Comparison of ENCODE assay signal across 25 mouse cellular contexts in genomic region chr11:114797176-114797575, GRCm38 (mm10). TPM values are rescaled to one million over a fixed set of nuclear protein-coding genes. Genes with fewer than 3 reads are reported as not detected.
DNase-seq lines count a peak whose midpoint lies in the region; ATAC-seq lines count a peak whose summit lies in the region.
"Had no signal": no experiment of that assay in that cellular context is flagged by ENCODE, and none has a peak within 500 bp of the region (broad histone marks: within the 10 kb centered on the region; RNA-seq: fewer than 3 reads in every experiment).

No protein-coding gene starts in this region.

- peak; percentile 60 to 65 for DNase-seq in cerebellum, postnatal 10 days
- no peak for DNase-seq in cerebellum, adult 18-20 months
- DNase-seq in neural tube, embryonic 11.5 days (ENCODE audit: low spot score), result no peak
- no peak for DNase-seq in neural tube, embryonic 10.5 days (ENCODE audit: extremely low spot score, low spot score)
- no peak for DNase-seq in T-cell, adult 2 months (ENCODE audit: low spot score)
- DNase-seq: adrenal gland, postnatal 36 days; gastrocnemius, postnatal 25 days; heart, adult 2 months; heart, postnatal 4 days; kidney, postnatal 4 days; right cerebral cortex, postnatal 25 days; thymus, adult 18-20 months; thymus, postnatal 4 days had no signal

- H3K9ac ChIP-seq in neural tube, embryonic 11.5 days (ENCODE audit: low read length), result no peak overlapping the region
- no peak overlapping the region for H3K9ac ChIP-seq in hindbrain, embryonic 13.5 days
- no peak overlapping the region for H3K9ac ChIP-seq in neural tube, embryonic 15.5 days (replicated peaks)
- no peak overlapping the region for H3K9ac ChIP-seq in liver, embryonic 12.5 days
- H3K9ac ChIP-seq: embryonic facial prominence, embryonic 12.5 days; heart, embryonic 15.5 days; kidney, embryonic 15.5 days; limb, embryonic 13.5 days; liver, embryonic 14.5 days; stomach, embryonic 15.5 days had no signal

- 0 out of 2 replicates have a peak overlapping the region, but pooled peaks have one; percentile 10 for H3K27ac ChIP-seq in neural tube, embryonic 11.5 days (ENCODE audit: low read depth, low read length)
- H3K27ac ChIP-seq in hindbrain, embryonic 13.5 days, result peak overlapping the region; percentile 98
- H3K27ac ChIP-seq in neural tube, embryonic 15.5 days (replicated peaks), result peak overlapping the region; percentile 93; the same call in 1 of the 2 replicates
- H3K27ac ChIP-seq in liver, embryonic 12.5 days, result no peak overlapping the region
- H3K27ac ChIP-seq: embryonic facial prominence, embryonic 12.5 days; heart, adult 2 months; heart, embryonic 15.5 days; kidney, embryonic 15.5 days; limb, embryonic 13.5 days; liver, embryonic 14.5 days; stomach, embryonic 15.5 days had no signal

- 94% methylated on average over 7 of the region's 7 CpGs for WGBS in neural tube, embryonic 11.5 days
- WGBS in hindbrain, embryonic 13.5 days, result 88% methylated on average over 7 of the region's 7 CpGs
- 91% methylated on average over 7 of the region's 7 CpGs for WGBS in neural tube, embryonic 15.5 days
- WGBS in liver, embryonic 12.5 days (ENCODE audit: insufficient replicate concordance), result 71% methylated on average over 7 of the region's 7 CpGs

- no peaks in the 10 kb centered on the region for H3K9me3 ChIP-seq in neural tube, embryonic 11.5 days (ENCODE audit: control insufficient read depth, low read length)
- H3K9me3 ChIP-seq in hindbrain, embryonic 13.5 days, result no peaks in the 10 kb centered on the region
- H3K9me3 ChIP-seq in neural tube, embryonic 15.5 days (replicated peaks), result no peaks in the 10 kb centered on the region
- H3K9me3 ChIP-seq in liver, embryonic 12.5 days (replicated peaks), result no peaks in the 10 kb centered on the region
- H3K9me3 ChIP-seq: embryonic facial prominence, embryonic 12.5 days; heart, embryonic 15.5 days; limb, embryonic 13.5 days; stomach, embryonic 15.5 days had no signal

- H3K4me2 ChIP-seq in neural tube, embryonic 11.5 days (ENCODE audit: low read depth), result no peak overlapping the region
- no peak overlapping the region for H3K4me2 ChIP-seq in hindbrain, embryonic 13.5 days
- no peak overlapping the region for H3K4me2 ChIP-seq in neural tube, embryonic 15.5 days
- H3K4me2 ChIP-seq in liver, embryonic 12.5 days, result no peak overlapping the region
- H3K4me2 ChIP-seq: embryonic facial prominence, embryonic 12.5 days; heart, embryonic 15.5 days; kidney, embryonic 15.5 days; limb, embryonic 13.5 days; stomach, embryonic 15.5 days had no signal

- H3K4me3 ChIP-seq in neural tube, embryonic 11.5 days (ENCODE audit: low read depth, low read length), result no peak overlapping the region
- H3K4me3 ChIP-seq in hindbrain, embryonic 13.5 days, result no peak overlapping the region
- H3K4me3 ChIP-seq in neural tube, embryonic 15.5 days (replicated peaks), result no peak overlapping the region
- no peak overlapping the region for H3K4me3 ChIP-seq in liver, embryonic 12.5 days
- H3K4me3 ChIP-seq: embryonic facial prominence, embryonic 12.5 days; erythroblast, embryonic 14.5 days; heart, adult 2 months; heart, embryonic 15.5 days; kidney, embryonic 15.5 days; limb, embryonic 13.5 days; stomach, embryonic 15.5 days had no signal

- H3K4me1 ChIP-seq in neural tube, embryonic 11.5 days (ENCODE audit: control insufficient read depth, insufficient read depth, low read length), result peaks cover 31% of the 10 kb centered on the region
- H3K4me1 ChIP-seq in hindbrain, embryonic 13.5 days (replicated peaks), result peaks cover 51% of the 10 kb centered on the region
- H3K4me1 ChIP-seq in neural tube, embryonic 15.5 days, result peaks cover 43% of the 10 kb centered on the region
- 0 out of 2 replicates have a peak, but pooled peaks cover 2% of the 10 kb centered on the region for H3K4me1 ChIP-seq in liver, embryonic 12.5 days

- peaks cover 12% of the 10 kb centered on the region for H3K27me3 ChIP-seq in neural tube, embryonic 11.5 days (ENCODE audit: control insufficient read depth, insufficient read depth, low read length)
- H3K27me3 ChIP-seq in hindbrain, embryonic 13.5 days, result peaks cover 12% of the 10 kb centered on the region; the same call in 1 of the 2 replicates
- H3K27me3 ChIP-seq in neural tube, embryonic 15.5 days (replicated peaks), result 0 out of 2 replicates have a peak, but pooled peaks cover 4% of the 10 kb centered on the region
- peaks cover 54% of the 10 kb centered on the region for H3K27me3 ChIP-seq in liver, embryonic 12.5 days (replicated peaks)

- ATAC-seq in neural tube, embryonic 11.5 days (ENCODE audit: insufficient read depth, low FRiP score, low TSS enrichment), result no peak
- ATAC-seq in hindbrain, embryonic 13.5 days (ENCODE audit: low FRiP score), result no peak
- ATAC-seq in neural tube, embryonic 15.5 days (ENCODE audit: low FRiP score), result no peak
- ATAC-seq in liver, embryonic 12.5 days, result no peak
- ATAC-seq: intestine, postnatal 0 days had no signal

- H3K36me3 ChIP-seq in neural tube, embryonic 11.5 days (ENCODE audit: control insufficient read depth, insufficient read depth, low read length), result no peaks in the 10 kb centered on the region
- H3K36me3 ChIP-seq in hindbrain, embryonic 13.5 days, result no peaks in the 10 kb centered on the region
- H3K36me3 ChIP-seq in neural tube, embryonic 15.5 days, result no peaks in the 10 kb centered on the region
- no peaks in the 10 kb centered on the region for H3K36me3 ChIP-seq in liver, embryonic 12.5 days
- H3K36me3 ChIP-seq: embryonic facial prominence, embryonic 12.5 days; heart, embryonic 15.5 days; kidney, embryonic 15.5 days; limb, embryonic 13.5 days; stomach, embryonic 15.5 days had no signal

RNA-seq across cellular contexts. Expression of gene Btbd17, which starts 1.4 kb away (rescaled TPM):
- polyA plus RNA-seq in neural tube, embryonic 11.5 days (2014; fragmentation: Nextera tagmentation; extraction: Ambion mirVana), result 43.1 and 51.5 TPM in 2 replicates
- 21.4 and 22.3 TPM in 2 replicates for polyA plus RNA-seq in hindbrain, embryonic 13.5 days (2015; fragmentation: Nextera tagmentation; extraction: Ambion mirVana)
- 14.8 and 21.3 TPM in 2 replicates for polyA plus RNA-seq in neural tube, embryonic 15.5 days (2015; fragmentation: Nextera tagmentation; extraction: Ambion mirVana)
- not detected in 2 replicates for polyA plus RNA-seq in liver, embryonic 12.5 days (2016; fragmentation: Nextera tagmentation; extraction: Ambion mirVana)
- polyA plus RNA-seq: erythroblast, embryonic 14.5 days; liver, embryonic 14.5 days had no signal

RNA-seq across cellular contexts. Expression of gene Gpr142, which starts 1.5 kb away (rescaled TPM):
- not detected in 2 replicates for polyA plus RNA-seq in neural tube, embryonic 11.5 days (2014; fragmentation: Nextera tagmentation; extraction: Ambion mirVana)
- not detected in 2 replicates for polyA plus RNA-seq in hindbrain, embryonic 13.5 days (2015; fragmentation: Nextera tagmentation; extraction: Ambion mirVana)
- not detected in 2 replicates for polyA plus RNA-seq in neural tube, embryonic 15.5 days (2015; fragmentation: Nextera tagmentation; extraction: Ambion mirVana)
- polyA plus RNA-seq in liver, embryonic 12.5 days (2016; fragmentation: Nextera tagmentation; extraction: Ambion mirVana), result not detected in 2 replicates
- polyA plus RNA-seq: embryonic facial prominence, embryonic 12.5 days; erythroblast, embryonic 14.5 days; heart, adult 2 months; heart, embryonic 15.5 days; intestine, postnatal 0 days; limb, embryonic 13.5 days; liver, embryonic 14.5 days; lung, embryonic 16.5 days had no signal

RNA-seq across cellular contexts. Expression of gene Kif19a, which starts 32.0 kb away (rescaled TPM):
- polyA plus RNA-seq in neural tube, embryonic 11.5 days (2014; fragmentation: Nextera tagmentation; extraction: Ambion mirVana), result 0.65 and 1.3 TPM in 2 replicates
- 1.2 and 1.3 TPM in 2 replicates for polyA plus RNA-seq in hindbrain, embryonic 13.5 days (2015; fragmentation: Nextera tagmentation; extraction: Ambion mirVana)
- polyA plus RNA-seq in neural tube, embryonic 15.5 days (2015; fragmentation: Nextera tagmentation; extraction: Ambion mirVana), result 0.47 and 1.0 TPM in 2 replicates
- 0.13 TPM in 1 of 2 replicates, not detected in the other for polyA plus RNA-seq in liver, embryonic 12.5 days (2016; fragmentation: Nextera tagmentation; extraction: Ambion mirVana)
- polyA plus RNA-seq: erythroblast, embryonic 14.5 days had no signal

RNA-seq across cellular contexts. Expression of gene Gprc5c, which starts 53.8 kb away (rescaled TPM):
- 24.4 and 26.0 TPM in 2 replicates for polyA plus RNA-seq in neural tube, embryonic 11.5 days (2014; fragmentation: Nextera tagmentation; extraction: Ambion mirVana)
- polyA plus RNA-seq in hindbrain, embryonic 13.5 days (2015; fragmentation: Nextera tagmentation; extraction: Ambion mirVana), result 9.9 and 11.9 TPM in 2 replicates
- polyA plus RNA-seq in neural tube, embryonic 15.5 days (2015; fragmentation: Nextera tagmentation; extraction: Ambion mirVana), result 8.8 and 12.0 TPM in 2 replicates
- polyA plus RNA-seq in liver, embryonic 12.5 days (2016; fragmentation: Nextera tagmentation; extraction: Ambion mirVana), result 14.3 TPM in 2 replicates

Comparison
In these comparisons a context has a peak if more than half of its experiments do, and no peak if none do; other contexts are left out.
1. DNase-seq: peak in cerebellum, postnatal 10 days (2 of 2); none in cerebellum, adult 18-20 months (0 of 2), neural tube, embryonic 11.5 days (single experiment), neural tube, embryonic 10.5 days (single experiment) and T-cell, adult 2 months (single experiment).
2. RNA of gene Btbd17, which starts 1.4 kb away (polyA plus RNA-seq): 43.1 to 51.5 TPM in neural tube, embryonic 11.5 days, 21.4 to 22.3 TPM in hindbrain, embryonic 13.5 days and 14.8 to 21.3 TPM in neural tube, embryonic 15.5 days; not detected in liver, embryonic 12.5 days; every median in the first group is over 10 times any median in the second.